Mouse (Mus musculus) T-helper 1 cell (primary cell): Measurements from ENCODE around the gene Haao.

ENCODE experiments used
- in situ Hi-C: fragments of 300-600 bp; cut with MboI, MseI; formaldehyde crosslinking; loops from one replicate; pipeline ENCODE4 v1.15.1; 2025; ENCODE audit warnings: high pct_unique_total_duplicates

Haao gene

GRCm38 (mm10) chr17:83847815-83848214 is at the start of gene Haao:
Haao (minus strand) TSS chr17:83847963.
- in situ Hi-C loops: loop anchor here (5.0 kb wide), 1 partner anchor 76 kb away; no protein-coding TSS in a partner anchor

- in situ Hi-C loops: no loop called here
Measured at GRCm38 (mm10) chr17:83897361-83897799, 49.6 kb upstream of the Haao start.

GRCm38 (mm10) chr17:83896723-83897122 is 49.0 kb upstream of the Haao start:
- in situ Hi-C loops: no loop called here

- in situ Hi-C loops: no loop called here
Measured at GRCm38 (mm10) chr17:83895321-83895770, 47.6 kb upstream of the Haao start.

GRCm38 (mm10) chr17:83893134-83893533 is 45.4 kb upstream of the Haao start:
- in situ Hi-C loops: no loop called here

- in situ Hi-C loops: no loop called here
Measured at GRCm38 (mm10) chr17:83891864-83892263, 44.1 kb upstream of the Haao start.

GRCm38 (mm10) chr17:83890373-83890696 is 42.6 kb upstream of the Haao start:
- in situ Hi-C loops: no loop called here

GRCm38 (mm10) chr17:83889691-83890372 is 42.1 kb upstream of the Haao start:
- in situ Hi-C loops: no loop called here

GRCm38 (mm10) chr17:83889329-83889690 is 41.5 kb upstream of the Haao start:
- in situ Hi-C loops: no loop called here

- in situ Hi-C loops: no loop called here
Measured at GRCm38 (mm10) chr17:83887241-83887640, 39.5 kb upstream of the Haao start.

GRCm38 (mm10) chr17:83886395-83886794 is 38.6 kb upstream of the Haao start:
- in situ Hi-C loops: no loop called here

GRCm38 (mm10) chr17:83885750-83886149 is 38.0 kb upstream of the Haao start:
- in situ Hi-C loops: no loop called here

GRCm38 (mm10) chr17:83885021-83885582 is 37.3 kb upstream of the Haao start:
- in situ Hi-C loops: no loop called here

- in situ Hi-C loops: no loop called here
Measured at GRCm38 (mm10) chr17:83882788-83883187, 35.0 kb upstream of the Haao start.

- in situ Hi-C loops: no loop called here
Measured at GRCm38 (mm10) chr17:83881071-83881470, 33.3 kb upstream of the Haao start.

GRCm38 (mm10) chr17:83880174-83880710 is 32.5 kb upstream of the Haao start:
- in situ Hi-C loops: no loop called here

- in situ Hi-C loops: no loop called here
Measured at GRCm38 (mm10) chr17:83879631-83880030, 31.9 kb upstream of the Haao start.

- in situ Hi-C loops: no loop called here
Measured at GRCm38 (mm10) chr17:83874610-83875009, 26.8 kb upstream of the Haao start.

GRCm38 (mm10) chr17:83873363-83874141 is 25.8 kb upstream of the Haao start:
- in situ Hi-C loops: no loop called here

GRCm38 (mm10) chr17:83872806-83873348 is 25.1 kb upstream of the Haao start:
- in situ Hi-C loops: no loop called here

GRCm38 (mm10) chr17:83871354-83871753 is 23.6 kb upstream of the Haao start:
- in situ Hi-C loops: no loop called here

GRCm38 (mm10) chr17:83870385-83870784 is 22.6 kb upstream of the Haao start:
- in situ Hi-C loops: no loop called here
